Mouse (Mus musculus): ENCODE results near the gene 1700020L24Rik. TPM values are rescaled to one million over a fixed set of nuclear protein-coding genes. Genes with fewer than 3 reads are reported as not detected.

1700020L24Rik gene
- polyA plus RNA-seq, 2 experiments, result 0.33 to 0.57 TPM

- WGBS, result 68% methylated on average over 10 of the region's 10 CpGs
- Histone ChIP-seq H3K27ac (replicated peaks; ENCODE audit: low read depth, low read length) (no peak overlapping the region), H3K9me3 (ENCODE audit: control insufficient read depth, low read length) (no peaks in the 10 kb centered on the region), H3K4me3 (replicated peaks; ENCODE audit: low read length) (no peak overlapping the region), H3K4me1 (ENCODE audit: control insufficient read depth, insufficient read depth, low read length) (peaks cover 9% of the 10 kb centered on the region; the same call in 1 of the 2 replicates), H3K27me3 (ENCODE audit: control insufficient read depth, insufficient read depth, low read length) (peaks cover 39% of the 10 kb centered on the region), H3K4me2 (replicated peaks; ENCODE audit: low read depth, low read length, severe bottlenecking) (no peak overlapping the region), H3K9ac (ENCODE audit: low read depth, low read length, severe bottlenecking) (no peak overlapping the region), H3K36me3 (ENCODE audit: control insufficient read depth, insufficient read depth, low read length) (no peaks in the 10 kb centered on the region)
- no peak for DNase-seq (ENCODE audit: low spot score)
- ATAC-seq (ENCODE audit: low FRiP score, low read depth), result no peak
- TF ChIP-seq POLR2A (IDR thresholded peaks at IDR 0.05; ENCODE audit: borderline replicate concordance, extremely low read depth, insufficient read depth, insufficient read length), result no peak
Measured at GRCm38 (mm10) chr11:83447612-83448011, 10.1 kb downstream of the 1700020L24Rik start.

DNA sequence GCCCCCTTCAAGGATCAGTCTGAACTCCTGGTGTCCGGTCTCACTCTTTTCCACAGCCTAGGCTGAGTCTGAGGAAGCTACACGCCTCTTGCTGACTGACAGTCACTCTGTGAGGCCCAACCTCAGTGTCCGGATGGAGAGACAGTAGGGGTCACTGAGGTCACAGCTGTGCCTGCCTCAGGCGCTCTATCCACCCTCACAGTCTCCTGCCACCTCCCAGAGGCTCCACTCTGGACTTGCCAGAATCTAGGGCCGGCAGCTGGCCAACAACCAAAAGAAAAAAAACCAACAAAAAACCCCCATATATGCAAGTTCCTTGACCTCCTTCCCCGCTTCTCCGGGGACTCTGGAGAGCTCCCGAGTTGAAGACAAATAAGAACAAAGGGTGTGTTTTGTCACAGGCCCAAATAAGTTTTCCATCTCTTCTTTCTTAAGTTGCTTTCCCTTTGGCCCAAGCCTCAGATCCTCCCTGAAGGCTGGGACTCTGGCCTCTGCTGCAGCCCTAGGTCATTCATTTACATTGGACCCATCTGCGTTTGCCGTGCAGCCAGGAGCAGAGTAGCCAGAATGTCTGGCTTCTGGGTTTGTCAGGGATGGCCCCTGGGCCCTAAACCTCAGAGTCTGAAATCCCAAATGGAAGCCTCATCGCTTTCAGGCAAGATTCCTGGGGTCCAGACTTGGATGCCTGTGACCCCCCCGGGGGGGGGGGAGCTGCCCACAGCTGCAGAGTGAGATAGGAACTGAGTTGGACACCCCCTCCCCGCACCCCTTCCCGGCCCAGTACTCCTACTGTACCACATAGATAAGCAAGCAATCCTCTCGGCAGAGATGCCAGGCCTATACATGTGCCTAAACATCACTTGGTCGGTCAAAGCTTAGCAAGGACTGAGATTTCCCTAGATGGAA lies 10.8 kb downstream of the 1700020L24Rik start:
- no peak for TF ChIP-seq POLR2A (IDR thresholded peaks at IDR 0.05; ENCODE audit: borderline replicate concordance, extremely low read depth, insufficient read depth, insufficient read length)
- no peak for DNase-seq (ENCODE audit: low spot score)

GRCm38 (mm10) chr11:83448927-83449236 lies 11.4 kb downstream of the 1700020L24Rik start:
- H3K9me3 ChIP-seq (ENCODE audit: control insufficient read depth, low read length), result no peaks in the 10 kb centered on the region
- DNase-seq (ENCODE audit: low spot score) (no peak), ATAC-seq (ENCODE audit: low FRiP score, low read depth) (no peak)
- H3K9ac ChIP-seq (ENCODE audit: low read depth, low read length, severe bottlenecking), result no peak overlapping the region
- no peak overlapping the region for H3K4me3 ChIP-seq (replicated peaks; ENCODE audit: low read length)
- H3K36me3 ChIP-seq (ENCODE audit: control insufficient read depth, insufficient read depth, low read length), result no peaks in the 10 kb centered on the region
- no peak overlapping the region for H3K27ac ChIP-seq (replicated peaks; ENCODE audit: low read depth, low read length)
- H3K4me1 ChIP-seq (ENCODE audit: control insufficient read depth, insufficient read depth, low read length), result peaks cover 9% of the 10 kb centered on the region; the same call in 1 of the 2 replicates
- no peak for TF ChIP-seq POLR2A (IDR thresholded peaks at IDR 0.05; ENCODE audit: borderline replicate concordance, extremely low read depth, insufficient read depth, insufficient read length)
- no peak overlapping the region for H3K4me2 ChIP-seq (replicated peaks; ENCODE audit: low read depth, low read length, severe bottlenecking)
- H3K27me3 ChIP-seq (ENCODE audit: control insufficient read depth, insufficient read depth, low read length), result peaks cover 27% of the 10 kb centered on the region

More for the DNA sequence above, 10.8 kb downstream of the 1700020L24Rik start:
- Histone ChIP-seq H3K4me3 (replicated peaks; ENCODE audit: low read length) (no peak overlapping the region), H3K9ac (ENCODE audit: low read depth, low read length, severe bottlenecking) (no peak overlapping the region), H3K4me2 (replicated peaks; ENCODE audit: low read depth, low read length, severe bottlenecking) (no peak overlapping the region), H3K9me3 (ENCODE audit: control insufficient read depth, low read length) (no peaks in the 10 kb centered on the region), H3K27ac (replicated peaks; ENCODE audit: low read depth, low read length) (no peak overlapping the region), H3K27me3 (ENCODE audit: control insufficient read depth, insufficient read depth, low read length) (peaks cover 33% of the 10 kb centered on the region), H3K4me1 (ENCODE audit: control insufficient read depth, insufficient read depth, low read length) (peaks cover 9% of the 10 kb centered on the region; the same call in 1 of the 2 replicates), H3K36me3 (ENCODE audit: control insufficient read depth, insufficient read depth, low read length) (no peaks in the 10 kb centered on the region)
- 41% methylated on average over 15 of the region's 16 CpGs for WGBS
- ATAC-seq (ENCODE audit: low FRiP score, low read depth), result no peak

DNA sequence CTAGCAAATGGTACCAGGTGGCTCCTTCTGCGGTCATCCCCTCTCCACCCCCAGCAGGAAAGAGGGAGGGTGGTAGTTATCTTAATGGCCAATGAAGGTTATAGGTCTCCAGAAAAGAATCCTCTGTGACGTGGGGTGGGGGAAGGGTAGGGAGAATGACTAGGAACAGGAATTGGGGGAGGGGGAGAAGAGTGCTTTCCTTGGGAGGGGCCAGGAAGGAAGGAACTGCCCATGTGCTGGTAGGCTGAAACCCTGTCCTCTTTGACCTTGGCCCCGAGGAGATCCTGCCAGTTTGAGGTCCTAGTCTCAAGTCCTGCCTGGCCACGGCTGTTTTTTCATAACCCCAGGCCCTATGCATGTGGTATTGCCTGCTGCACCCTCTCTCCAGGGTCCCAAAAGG lies 11.8 kb downstream of the 1700020L24Rik start:
- Histone ChIP-seq H3K9ac (ENCODE audit: low read depth, low read length, severe bottlenecking) (no peak overlapping the region), H3K36me3 (ENCODE audit: control insufficient read depth, insufficient read depth, low read length) (no peaks in the 10 kb centered on the region), H3K4me3 (replicated peaks; ENCODE audit: low read length) (no peak overlapping the region), H3K9me3 (ENCODE audit: control insufficient read depth, low read length) (no peaks in the 10 kb centered on the region), H3K27me3 (ENCODE audit: control insufficient read depth, insufficient read depth, low read length) (peaks cover 23% of the 10 kb centered on the region), H3K4me2 (replicated peaks; ENCODE audit: low read depth, low read length, severe bottlenecking) (no peak overlapping the region), H3K4me1 (ENCODE audit: control insufficient read depth, insufficient read depth, low read length) (peaks cover 9% of the 10 kb centered on the region), H3K27ac (replicated peaks; ENCODE audit: low read depth, low read length) (no peak overlapping the region)
- ATAC-seq (ENCODE audit: low FRiP score, low read depth) (no peak), DNase-seq (ENCODE audit: low spot score) (no peak)
- TF ChIP-seq POLR2A (IDR thresholded peaks at IDR 0.05; ENCODE audit: borderline replicate concordance, extremely low read depth, insufficient read depth, insufficient read length), result no peak
- WGBS, result 18% methylated on average over 4 of the region's 4 CpGs

GRCm38 (mm10) chr11:83450550-83450949 lies 13.1 kb downstream of the 1700020L24Rik start:
- no peaks in the 10 kb centered on the region for H3K9me3 ChIP-seq (ENCODE audit: control insufficient read depth, low read length)
- DNase-seq (ENCODE audit: low spot score), result no peak
- no peak for ATAC-seq (ENCODE audit: low FRiP score, low read depth)
- no peaks in the 10 kb centered on the region for H3K36me3 ChIP-seq (ENCODE audit: control insufficient read depth, insufficient read depth, low read length)
- no peak overlapping the region for H3K4me3 ChIP-seq (replicated peaks; ENCODE audit: low read length)
- no peak for TF ChIP-seq POLR2A (IDR thresholded peaks at IDR 0.05; ENCODE audit: borderline replicate concordance, extremely low read depth, insufficient read depth, insufficient read length)
- H3K9ac ChIP-seq (ENCODE audit: low read depth, low read length, severe bottlenecking), result no peak overlapping the region
- WGBS, result 33% methylated on average over 1 of the region's 1 CpGs
- no peak overlapping the region for H3K27ac ChIP-seq (replicated peaks; ENCODE audit: low read depth, low read length)
- peaks cover 13% of the 10 kb centered on the region for H3K4me1 ChIP-seq (ENCODE audit: control insufficient read depth, insufficient read depth, low read length)
- no peak overlapping the region for H3K4me2 ChIP-seq (replicated peaks; ENCODE audit: low read depth, low read length, severe bottlenecking)
- H3K27me3 ChIP-seq (ENCODE audit: control insufficient read depth, insufficient read depth, low read length), result peaks cover 11% of the 10 kb centered on the region
